Mouse (Mus musculus): ENCODE measurements at regions not wholly inside any gene's neighbourhood (a gene's known extent, or its start where the extent isn't known, plus 50 kb on each side); places are given as distances from the start of the nearest gene placed in this dataset.
A peak's percentile ranks its signal among the peaks of the same experiment; 100 is the strongest.

- peak; percentile 74 to 79 for DNase-seq
Observed at GRCm38 (mm10) chr7:54458386-54458785, 376.9 kb upstream of the Luzp2 start.

DNA sequence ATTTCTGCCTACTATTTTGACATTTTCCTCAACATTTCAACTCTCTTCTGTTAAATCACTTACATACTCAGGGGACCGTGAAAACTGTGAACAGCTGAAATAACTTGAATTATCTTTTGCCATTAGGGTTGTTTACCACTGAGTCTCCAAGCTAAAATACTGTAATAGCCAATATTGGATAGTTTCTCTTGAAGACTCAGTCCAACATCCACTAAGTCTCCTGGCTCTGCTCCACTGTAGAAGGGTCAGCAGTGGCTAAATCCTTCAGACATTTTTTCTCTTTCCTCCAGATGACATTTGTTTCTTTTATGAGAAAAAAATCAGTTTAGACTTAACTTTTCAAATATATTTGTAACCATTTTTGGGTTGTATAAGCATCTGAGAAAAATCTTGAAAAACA lies 344.0 kb upstream of the Luzp2 start:
- no peak for DNase-seq

DNA sequence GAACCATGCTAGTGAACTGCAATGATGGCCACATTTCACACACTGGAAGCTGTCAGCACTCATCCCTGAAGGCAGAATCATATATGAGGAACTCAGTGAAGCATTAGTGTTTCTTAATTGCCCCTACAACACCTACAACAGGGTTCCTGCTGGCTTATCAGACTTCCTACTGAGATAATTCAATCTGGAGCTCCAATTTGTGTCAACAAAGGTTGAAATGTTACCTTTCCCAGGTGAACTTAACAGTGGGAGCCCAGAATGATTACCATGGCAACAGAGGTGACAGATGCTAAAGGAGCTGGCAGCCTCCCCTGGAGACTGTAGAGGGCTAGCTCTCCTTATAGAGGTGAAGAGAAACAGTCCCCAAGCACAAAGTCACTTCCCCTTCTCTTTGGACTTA lies 330.1 kb upstream of the Luzp2 start:
- DNase-seq = peak; percentile 18 to 52

- DNase-seq = peak in 1 of 2 experiments; percentile 5
Observed at GRCm38 (mm10) chr7:54507006-54507405, 328.3 kb upstream of the Luzp2 start.

DNA sequence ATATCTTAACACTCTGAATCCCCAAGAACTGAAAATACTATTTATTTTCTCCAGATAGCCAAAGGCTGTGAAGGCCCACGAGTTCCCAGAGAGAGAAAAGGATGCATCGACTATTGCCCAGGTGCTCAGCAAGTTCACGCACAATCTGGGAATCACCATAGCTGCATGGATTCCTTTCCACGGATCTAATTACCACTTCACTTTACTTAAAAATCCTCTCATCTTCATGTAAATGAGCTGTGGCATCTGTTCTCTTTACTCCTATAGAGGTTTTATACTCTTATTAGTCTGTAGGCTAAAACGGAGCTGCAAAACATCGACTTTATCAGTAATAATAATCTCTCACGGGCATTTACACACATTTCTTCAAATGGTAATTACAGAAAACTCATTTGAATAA lies 299.6 kb upstream of the Luzp2 start:
- no peak for DNase-seq

DNA sequence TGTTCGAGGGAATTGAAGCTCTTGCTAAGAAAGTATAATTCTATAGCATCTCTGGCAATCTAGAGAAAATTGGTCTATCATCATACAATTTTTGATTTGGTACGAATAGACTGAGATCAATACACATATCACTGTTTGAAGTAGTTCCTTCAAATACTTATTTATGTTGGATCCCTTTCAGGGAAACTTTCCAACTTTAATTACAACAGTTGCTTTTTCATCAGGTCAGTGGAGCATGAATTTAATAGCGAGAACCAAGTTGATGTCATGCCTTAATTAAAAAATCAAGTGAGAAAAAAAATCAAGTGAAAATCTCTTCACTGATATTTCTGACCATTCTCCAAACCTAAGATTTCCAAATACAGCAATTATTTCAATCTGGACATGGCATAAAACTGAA lies 277.9 kb upstream of the Luzp2 start:
- DNase-seq = peak in 1 of 2 experiments; percentile 5

DNA sequence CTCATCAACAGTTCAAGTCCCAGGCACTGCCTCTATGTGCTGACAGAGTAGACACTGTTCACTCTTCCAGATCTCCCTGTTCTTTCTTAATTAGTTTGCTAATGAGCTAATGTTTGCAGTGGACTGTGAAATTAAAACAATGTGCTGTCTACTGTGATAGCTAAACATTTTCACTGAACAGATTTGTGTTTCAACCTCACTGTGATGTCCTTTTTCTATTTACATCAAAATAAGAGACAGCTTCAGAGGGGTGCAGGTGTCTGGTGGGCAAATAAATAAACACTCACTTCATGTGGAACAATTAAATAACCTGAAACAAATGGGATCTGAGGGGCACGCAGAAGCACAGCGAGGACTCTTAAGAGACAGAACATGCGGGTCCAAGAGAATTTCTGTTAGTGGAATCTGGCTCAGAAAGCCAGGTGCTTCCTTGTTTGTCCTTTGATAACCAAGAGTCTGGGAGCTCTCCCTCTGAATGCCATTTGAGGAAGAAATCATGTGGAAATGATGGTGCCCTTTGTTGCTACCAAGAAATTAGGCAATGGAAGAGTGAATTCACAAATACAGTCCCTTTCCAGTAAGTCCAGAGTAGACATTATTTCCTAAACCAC lies 269.6 kb upstream of the Luzp2 start:
- peak; percentile 23 to 24 for DNase-seq

DNA sequence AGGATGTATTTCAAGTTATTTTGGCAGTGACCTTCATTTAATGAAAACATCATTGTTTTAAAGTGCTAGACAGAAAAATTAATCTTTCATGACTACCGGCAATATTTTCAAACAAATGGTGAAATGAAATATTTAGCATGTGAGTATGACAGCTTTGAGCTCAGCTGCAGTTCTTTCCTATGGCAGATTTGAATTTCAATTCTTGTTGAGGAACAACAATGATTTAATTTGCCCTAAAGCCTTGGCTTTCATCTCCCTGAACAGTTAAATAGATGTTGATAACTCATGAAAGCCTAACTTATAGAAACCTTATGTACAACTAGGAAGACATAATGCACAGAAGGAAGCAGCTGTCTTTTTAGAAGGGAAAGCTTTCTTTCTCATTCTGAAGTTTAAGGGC lies 235.5 kb upstream of the Luzp2 start:
- DNase-seq = no peak

DNA sequence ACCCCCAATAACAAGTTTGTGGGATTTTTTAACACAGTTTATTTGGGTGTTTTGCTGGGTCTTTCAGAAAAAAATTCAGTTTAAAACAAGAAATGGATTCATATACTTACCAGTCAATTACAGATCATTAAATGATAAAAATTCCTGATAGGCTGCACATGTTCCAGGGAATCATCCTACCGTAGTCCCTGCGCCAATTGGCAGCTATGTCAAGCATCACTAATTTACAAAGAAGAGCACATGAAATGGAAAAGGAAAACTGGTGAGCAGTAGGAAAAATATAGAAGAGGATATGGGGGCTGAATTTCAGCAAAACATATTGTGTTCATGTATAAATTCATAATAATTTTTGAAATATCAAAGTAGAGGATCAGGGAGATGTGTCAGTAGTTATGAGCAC lies 212.9 kb upstream of the Luzp2 start:
- DNase-seq = peak; percentile 90

DNA sequence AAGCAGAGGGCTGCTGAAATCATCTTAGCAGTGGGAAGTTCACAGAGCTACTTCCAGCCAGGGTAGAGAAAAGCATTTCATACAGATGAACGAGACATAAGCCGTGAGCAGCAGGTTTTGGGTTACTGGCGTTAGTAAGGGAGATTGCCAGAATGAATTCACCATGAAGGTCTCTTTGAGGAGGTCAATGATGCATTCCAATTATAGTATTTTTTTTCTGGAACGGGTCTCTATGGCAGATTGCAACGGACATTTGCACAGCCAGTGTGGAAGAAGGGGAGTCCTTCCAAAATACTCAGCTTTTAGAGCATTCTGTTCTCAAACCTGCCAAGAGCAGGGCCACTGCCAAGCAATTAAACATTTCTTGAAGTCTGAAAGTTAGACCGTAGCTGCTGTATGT lies 201.4 kb upstream of the Luzp2 start:
- peak; percentile 88 to 90 for DNase-seq

DNA sequence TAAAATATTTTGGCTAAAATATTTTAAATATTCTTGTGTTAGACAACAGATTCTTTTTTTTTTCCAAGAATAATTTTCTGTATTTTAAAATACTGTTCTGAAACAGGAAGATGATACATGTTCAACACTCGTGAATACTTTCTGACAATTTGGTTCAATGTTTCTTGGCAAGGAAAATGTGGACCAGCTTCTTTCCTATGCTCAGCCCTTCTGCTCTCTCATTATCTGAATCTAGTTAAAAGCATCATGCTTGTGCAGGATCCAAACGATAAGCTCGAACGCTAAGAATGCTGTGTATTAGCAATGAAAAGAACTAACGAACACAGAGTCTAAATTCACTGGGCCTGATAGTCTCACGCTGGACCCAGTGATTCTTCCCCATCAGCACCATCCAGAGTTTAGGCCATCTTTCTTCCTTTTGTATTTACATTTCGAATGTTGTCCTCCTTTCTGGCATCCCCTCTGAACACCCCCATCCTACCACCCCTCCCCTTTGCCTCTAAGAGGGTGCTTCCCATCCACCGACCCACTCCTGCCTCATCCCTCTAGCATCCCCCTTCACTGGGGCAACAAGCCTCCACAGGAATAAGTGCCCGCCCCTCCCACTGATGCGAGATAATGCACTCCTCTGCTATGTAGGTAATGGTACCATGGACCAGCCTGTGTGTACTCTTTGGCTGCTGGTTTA lies 200.8 kb upstream of the Luzp2 start:
- DNase-seq = peak; percentile 62 to 67

GRCm38 (mm10) chr7:54645314-54645713 lies 190.0 kb upstream of the Luzp2 start:
- DNase-seq = no peak

DNA sequence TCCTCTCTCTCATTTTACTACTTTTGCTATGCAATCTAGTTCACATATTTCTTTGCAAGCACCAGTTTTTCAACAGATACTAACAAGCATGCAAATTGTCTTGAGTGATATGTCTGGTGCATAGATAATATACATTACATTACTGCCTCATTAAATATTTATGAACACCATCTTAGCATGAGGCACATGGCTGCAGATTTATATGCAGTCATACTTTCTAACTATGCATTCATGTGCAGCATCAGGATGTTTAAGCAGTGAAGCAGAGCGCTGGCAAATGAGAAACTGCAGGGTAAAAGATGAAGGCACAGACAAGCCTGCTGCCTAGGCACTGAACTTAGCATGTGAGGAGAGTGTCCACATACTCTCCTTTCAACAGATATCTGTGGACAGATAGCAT lies 186.3 kb upstream of the Luzp2 start:
- no peak for DNase-seq
